ENCODE assay signal across 24 mouse cellular contexts in the genomic region with DNA sequence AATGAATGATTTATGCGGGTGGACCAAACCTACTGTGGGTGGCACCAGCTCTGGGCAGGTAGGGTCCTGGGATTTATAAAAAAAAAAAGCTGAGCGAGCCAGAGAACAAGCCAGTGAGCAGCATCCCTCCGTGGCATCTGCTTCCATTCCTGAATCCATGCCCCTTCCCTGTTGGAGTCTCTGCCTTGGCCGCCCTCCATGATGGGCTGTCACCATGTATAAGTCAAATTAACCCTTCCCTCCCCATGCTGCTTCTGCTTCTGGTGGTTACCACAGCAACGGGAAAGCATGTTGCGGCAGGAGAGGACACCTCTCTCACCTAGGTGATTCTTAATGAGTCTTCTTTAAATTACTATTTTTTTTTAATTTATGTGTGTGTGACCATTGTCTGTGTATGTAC.
DNase-seq lines count a peak whose midpoint lies in the region; ATAC-seq lines count a peak whose summit lies in the region.
"Had no signal": no experiment of that assay in that cellular context is flagged by ENCODE, and none has a peak within 500 bp of the region (broad histone marks: within the 10 kb centered on the region; RNA-seq: fewer than 3 reads in every experiment).

No protein-coding gene starts in this region.

- no peak overlapping the region for H3K4me2 ChIP-seq in neural tube, embryonic 14.5 days (ENCODE audit: low read depth, low read length)
- H3K4me2 ChIP-seq in neural tube, embryonic 15.5 days = no peak overlapping the region
- H3K4me2 ChIP-seq: embryonic facial prominence, embryonic 12.5 days; forebrain, embryonic 13.5 days; forebrain, embryonic 15.5 days had no signal

- no peak overlapping the region for H3K9ac ChIP-seq in neural tube, embryonic 14.5 days (replicated peaks; ENCODE audit: low read depth, low read length)
- H3K9ac ChIP-seq in neural tube, embryonic 15.5 days (replicated peaks) = no peak overlapping the region
- H3K9ac ChIP-seq: embryonic facial prominence, embryonic 12.5 days; forebrain, embryonic 13.5 days; forebrain, embryonic 15.5 days; forebrain, postnatal 0 days had no signal

- H3K4me3 ChIP-seq in megakaryocyte, embryonic 14.5 days (replicated peaks) = peak overlapping the region; percentile 2
- H3K4me3 ChIP-seq in neural tube, embryonic 14.5 days (ENCODE audit: low read depth, low read length) = no peak overlapping the region
- H3K4me3 ChIP-seq in neural tube, embryonic 15.5 days (replicated peaks) = no peak overlapping the region
- H3K4me3 ChIP-seq: embryonic facial prominence, embryonic 10.5 days; embryonic facial prominence, embryonic 12.5 days; forebrain, embryonic 13.5 days; forebrain, embryonic 15.5 days had no signal

- H3K27ac ChIP-seq in neural tube, embryonic 14.5 days (ENCODE audit: low read depth, low read length) = peak overlapping the region; percentile 55; the same call in 1 of the 2 replicates
- no peak overlapping the region for H3K27ac ChIP-seq in neural tube, embryonic 15.5 days (replicated peaks)
- H3K27ac ChIP-seq: embryonic facial prominence, embryonic 10.5 days; embryonic facial prominence, embryonic 12.5 days; forebrain, embryonic 13.5 days; forebrain, embryonic 15.5 days had no signal

- WGBS in neural tube, embryonic 14.5 days = 80% methylated on average over 6 of the region's 6 CpGs
- WGBS in neural tube, embryonic 15.5 days = 85% methylated on average over 6 of the region's 6 CpGs

- DNase-seq in cerebellum, postnatal 10 days = peak; percentile 54 to 66
- DNase-seq in cerebellum, adult 11-12 months = no peak
- DNase-seq: adrenal gland, adult 8-10 months; adrenal gland, postnatal 14 days; adrenal gland, postnatal 36 days; B cell, adult 2 months; cerebellum, adult 18-20 months; cerebellum, adult 8-10 months; cerebellum, adult 9-11 months; cerebellum, postnatal 25 days; forebrain, postnatal 0 days had no signal

- no peaks in the 10 kb centered on the region for H3K27me3 ChIP-seq in megakaryocyte, embryonic 14.5 days (replicated peaks)
- H3K27me3 ChIP-seq in neural tube, embryonic 14.5 days (ENCODE audit: control insufficient read depth, insufficient read depth, low read length) = no peaks in the 10 kb centered on the region
- H3K27me3 ChIP-seq in neural tube, embryonic 15.5 days (replicated peaks) = no peaks in the 10 kb centered on the region
- H3K27me3 ChIP-seq: CH12.LX; embryonic facial prominence, embryonic 12.5 days; forebrain, embryonic 13.5 days; forebrain, embryonic 15.5 days; Patski had no signal

- H3K36me3 ChIP-seq in megakaryocyte, embryonic 14.5 days (replicated peaks; ENCODE audit: low read length) = no peaks in the 10 kb centered on the region
- no peaks in the 10 kb centered on the region for H3K36me3 ChIP-seq in neural tube, embryonic 14.5 days (ENCODE audit: control insufficient read depth, insufficient read depth, low read length)
- no peaks in the 10 kb centered on the region for H3K36me3 ChIP-seq in neural tube, embryonic 15.5 days
- H3K36me3 ChIP-seq: embryonic facial prominence, embryonic 10.5 days; embryonic facial prominence, embryonic 12.5 days; forebrain, embryonic 15.5 days; G1E had no signal

- no peaks in the 10 kb centered on the region for H3K4me1 ChIP-seq in megakaryocyte, embryonic 14.5 days
- peaks cover 16% of the 10 kb centered on the region for H3K4me1 ChIP-seq in neural tube, embryonic 14.5 days (ENCODE audit: control insufficient read depth, insufficient read depth, low read length)
- H3K4me1 ChIP-seq in neural tube, embryonic 15.5 days = peaks cover 34% of the 10 kb centered on the region
- H3K4me1 ChIP-seq: embryonic facial prominence, embryonic 12.5 days had no signal

- ATAC-seq in megakaryocyte, adult 5-6 weeks (ENCODE audit: poor library complexity, severe bottlenecking) = no peak
- no peak for ATAC-seq in neural tube, embryonic 14.5 days (ENCODE audit: low read depth)
- ATAC-seq in neural tube, embryonic 15.5 days (ENCODE audit: low FRiP score) = no peak
- ATAC-seq: activated CD4-positive, CD25-positive, alpha-beta regulatory T cell, adult 4 months; CD4-positive, CD25-positive, alpha-beta regulatory T cell, adult 4 months; forebrain, embryonic 13.5 days; forebrain, embryonic 15.5 days; forebrain, postnatal 0 days; Patski had no signal

- H3K9me3 ChIP-seq in megakaryocyte, embryonic 14.5 days = peaks cover 52% of the 10 kb centered on the region
- no peaks in the 10 kb centered on the region for H3K9me3 ChIP-seq in neural tube, embryonic 14.5 days (ENCODE audit: control insufficient read depth, low read length)
- no peaks in the 10 kb centered on the region for H3K9me3 ChIP-seq in neural tube, embryonic 15.5 days (replicated peaks)
- H3K9me3 ChIP-seq: embryonic facial prominence, embryonic 10.5 days; embryonic facial prominence, embryonic 12.5 days; forebrain, embryonic 13.5 days; forebrain, embryonic 15.5 days had no signal
